8 mouse cellular contexts compared by ENCODE assay signal in genomic region chr1:86472197-86472952, GRCm38 (mm10). TPM values are rescaled to one million over a fixed set of nuclear protein-coding genes. Genes with fewer than 3 reads are reported as not detected.
DNase-seq lines count a peak whose midpoint lies in the region; ATAC-seq lines count a peak whose summit lies in the region.

No protein-coding gene starts in this region.

- H3K4me1 ChIP-seq in embryonic facial prominence, embryonic 12.5 days = peaks cover 10% of the 10 kb centered on the region; the same call in 1 of the 2 replicates
- H3K4me1 ChIP-seq in lung, embryonic 16.5 days (replicated peaks; ENCODE audit: control insufficient read depth, insufficient read depth, low read length) = peaks cover 34% of the 10 kb centered on the region

- 13% methylated on average over 31 of the region's 31 CpGs for WGBS in embryonic facial prominence, embryonic 12.5 days
- WGBS in lung, embryonic 16.5 days = 5% methylated on average over 31 of the region's 31 CpGs

- peak overlapping the region; percentile 88 for H3K27ac ChIP-seq in embryonic facial prominence, embryonic 12.5 days
- H3K27ac ChIP-seq in lung, embryonic 16.5 days (ENCODE audit: low read length) = peak overlapping the region; percentile 98

- H3K9me3 ChIP-seq in embryonic facial prominence, embryonic 12.5 days = no peaks in the 10 kb centered on the region
- H3K9me3 ChIP-seq in lung, embryonic 16.5 days (ENCODE audit: control insufficient read depth, low read length) = no peaks in the 10 kb centered on the region

- H3K27me3 ChIP-seq in embryonic facial prominence, embryonic 12.5 days = no peaks in the 10 kb centered on the region
- no peaks in the 10 kb centered on the region for H3K27me3 ChIP-seq in lung, embryonic 16.5 days (ENCODE audit: control insufficient read depth, insufficient read depth, low read depth, low read length)

- peak overlapping the region; percentile 28; the same call in 1 of the 2 replicates for H3K9ac ChIP-seq in embryonic facial prominence, embryonic 12.5 days
- peak overlapping the region; percentile 65 for H3K9ac ChIP-seq in lung, embryonic 16.5 days (ENCODE audit: low read length)

- ATAC-seq in embryonic facial prominence, embryonic 12.5 days (ENCODE audit: insufficient number of reproducible peaks, insufficient read depth, low FRiP score, low TSS enrichment) = peak; percentile 57
- peak; percentile 81 for ATAC-seq in lung, embryonic 16.5 days (ENCODE audit: low read depth)

- no peak overlapping the region for H3K4me3 ChIP-seq in embryonic facial prominence, embryonic 12.5 days
- H3K4me3 ChIP-seq in lung, embryonic 16.5 days (ENCODE audit: low read length) = peak overlapping the region; percentile 17

- no peaks in the 10 kb centered on the region for H3K36me3 ChIP-seq in embryonic facial prominence, embryonic 12.5 days
- H3K36me3 ChIP-seq in lung, embryonic 16.5 days (ENCODE audit: control insufficient read depth, insufficient read depth, low read length) = no peaks in the 10 kb centered on the region

- peak overlapping the region; percentile 39 for H3K4me2 ChIP-seq in embryonic facial prominence, embryonic 12.5 days (replicated peaks)
- peak overlapping the region; percentile 37 for H3K4me2 ChIP-seq in lung, embryonic 16.5 days (ENCODE audit: low read depth, low read length)

- peak; percentile 87 for DNase-seq in 3T3-L1 (ENCODE audit: low read depth, low spot score)
- peak; percentile 68 for DNase-seq in adrenal gland, adult 8-10 months
- peak; percentile 89 to 90 for DNase-seq in heart, adult 9 months (ENCODE audit: low spot score in 2 of 2)
- DNase-seq in kidney, adult 8-10 months = peak; percentile 81 to 82
- peak; percentile 61 for DNase-seq in ovary, postnatal 14 days (ENCODE audit: low spot score)
- DNase-seq in yolk sac, embryonic 10.5 days (ENCODE audit: low spot score) = peak; percentile 81

RNA-seq across cellular contexts. Expression of gene Tex44, which starts 46.2 kb away (rescaled TPM):
- not detected for total RNA-seq in adrenal gland, adult 8-10 months (2022)
- not detected in 2 replicates for polyA plus RNA-seq in embryonic facial prominence, embryonic 12.5 days (2016; fragmentation: Nextera tagmentation; extraction: Ambion mirVana)
- not detected in 2 replicates for polyA plus RNA-seq in lung, embryonic 16.5 days (2015; fragmentation: Nextera tagmentation; extraction: Ambion mirVana)

RNA-seq across cellular contexts. Expression of gene Nmur1, which starts 46.3 kb away (rescaled TPM):
- not detected for total RNA-seq in adrenal gland, adult 8-10 months (2022)
- polyA plus RNA-seq in embryonic facial prominence, embryonic 12.5 days (2016; fragmentation: Nextera tagmentation; extraction: Ambion mirVana) = not detected in 2 replicates
- 0.49 and 0.63 TPM in 2 replicates for polyA plus RNA-seq in lung, embryonic 16.5 days (2015; fragmentation: Nextera tagmentation; extraction: Ambion mirVana)

RNA-seq across cellular contexts. Expression of gene Ptma, which starts 54.2 kb away (rescaled TPM):
- 100 to 1,000 TPM; 448 to 514 (median 510) TPM for total RNA-seq in adrenal gland, adult 8-10 months (2022)
- polyA plus RNA-seq in embryonic facial prominence, embryonic 12.5 days (2016; fragmentation: Nextera tagmentation; extraction: Ambion mirVana) = 3,116 and 3,315 TPM in 2 replicates
- 2,358 and 2,609 TPM in 2 replicates for polyA plus RNA-seq in lung, embryonic 16.5 days (2015; fragmentation: Nextera tagmentation; extraction: Ambion mirVana)
